Mouse (Mus musculus): ENCODE data around the gene Ubash3a.

DNA sequence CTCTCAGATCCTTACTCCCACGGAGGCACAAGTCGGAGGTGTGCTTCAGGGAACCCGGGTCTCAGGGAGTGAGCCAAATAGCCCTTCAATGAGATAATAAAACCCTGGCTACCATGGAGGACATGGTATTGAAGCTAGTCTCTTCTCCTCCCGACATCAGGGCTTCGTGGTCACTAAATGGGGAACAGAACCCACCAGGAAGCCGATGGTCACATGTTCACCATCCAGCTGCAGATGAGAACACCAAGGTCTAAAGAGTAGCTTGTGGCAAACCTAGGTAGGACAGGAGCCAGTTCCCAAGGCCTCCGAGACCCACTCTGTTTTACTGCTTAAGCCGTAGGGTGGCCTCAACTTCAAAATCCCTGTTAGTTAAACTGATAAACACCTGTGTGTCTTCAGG lies 981 bp downstream of the Ubash3a start:
- no peak for TF ChIP-seq CTCF (IDR thresholded peaks at IDR 0.05; ENCODE audit: control insufficient read depth, insufficient read depth, insufficient replicate concordance, low read depth, low read length)
- no peak for TF ChIP-seq POLR2A (IDR thresholded peaks at IDR 0.05; ENCODE audit: control insufficient read depth, low read depth, low read length)

Measured in testis, adult 2 months (tissue).